11 mouse cellular contexts compared by ENCODE assay signal in genomic region chr1:63573432-63573831, GRCm38 (mm10). TPM values are rescaled to one million over a fixed set of nuclear protein-coding genes. Genes with fewer than 3 reads are reported as not detected.
DNase-seq lines count a peak whose midpoint lies in the region; ATAC-seq lines count a peak whose summit lies in the region.
"Had no signal": no experiment of that assay in that cellular context is flagged by ENCODE, and none has a peak within 500 bp of the region (broad histone marks: within the 10 kb centered on the region; RNA-seq: fewer than 3 reads in every experiment).

No protein-coding gene starts in this region.

- ATAC-seq in limb, embryonic 11.5 days (ENCODE audit: insufficient number of reproducible peaks, low FRiP score, low TSS enrichment, low read depth) = no peak
- ATAC-seq in megakaryocyte-erythroid progenitor cell, adult 5-6 weeks (replicated peaks; ENCODE audit: low FRiP score, low TSS enrichment, poor library complexity, severe bottlenecking) = no peak

- DNase-seq in adrenal gland, postnatal 25 days = peak; percentile 21
- DNase-seq in adrenal gland, postnatal 4 days (ENCODE audit: low spot score in 2 of 2) = no peak
- DNase-seq in right cerebral cortex, adult 18-20 months = peak; percentile 31
- DNase-seq in right cerebral cortex, postnatal 36 days (ENCODE audit: low spot score in 2 of 2) = no peak
- peak; percentile 47 for DNase-seq in limb, embryonic 11.5 days (ENCODE audit: low spot score)
- peak; percentile 4 for DNase-seq in retina, postnatal 7 days (ENCODE audit: low read depth, low spot score)
- no peak for DNase-seq in spleen, postnatal 4 days (ENCODE audit: low spot score in 2 of 2)
- DNase-seq: gastrocnemius, postnatal 10 days had no signal

- H3K9me3 ChIP-seq in limb, embryonic 11.5 days (ENCODE audit: control insufficient read depth, low read length) = no peaks in the 10 kb centered on the region
- H3K9me3 ChIP-seq: limb, embryonic 12.5 days had no signal

- no peak overlapping the region for H3K4me3 ChIP-seq in limb, embryonic 11.5 days (ENCODE audit: low read depth, low read length)
- H3K4me3 ChIP-seq: limb, embryonic 12.5 days had no signal

- no peaks in the 10 kb centered on the region for H3K36me3 ChIP-seq in limb, embryonic 11.5 days (ENCODE audit: control insufficient read depth, insufficient read depth, low read length)
- H3K36me3 ChIP-seq: limb, embryonic 12.5 days had no signal

- peaks cover 4% of the 10 kb centered on the region; the same call in 1 of the 2 replicates for H3K4me1 ChIP-seq in limb, embryonic 11.5 days (ENCODE audit: control insufficient read depth, insufficient read depth, low read length)

- H3K4me2 ChIP-seq in limb, embryonic 11.5 days (ENCODE audit: low read depth, severe bottlenecking) = no peak overlapping the region
- H3K4me2 ChIP-seq: limb, embryonic 12.5 days had no signal

- no peaks in the 10 kb centered on the region for H3K27me3 ChIP-seq in limb, embryonic 11.5 days (ENCODE audit: control insufficient read depth, insufficient read depth, low read length)

- no peak overlapping the region for H3K27ac ChIP-seq in limb, embryonic 11.5 days (replicated peaks; ENCODE audit: low read depth, low read length)
- H3K27ac ChIP-seq: limb, embryonic 12.5 days had no signal

- H3K9ac ChIP-seq in limb, embryonic 11.5 days (ENCODE audit: low read length) = no peak overlapping the region
- H3K9ac ChIP-seq: limb, embryonic 12.5 days had no signal

- 72% methylated on average over 6 of the region's 6 CpGs for WGBS in limb, embryonic 11.5 days

RNA-seq across cellular contexts. Expression of gene Gm39653, which starts 42.3 kb away (rescaled TPM):
- not detected in 2 replicates for total RNA-seq in adrenal gland, postnatal 25 days (2021)
- total RNA-seq in adrenal gland, postnatal 4 days (2021) = not detected
- polyA plus RNA-seq in limb, embryonic 11.5 days (2014; fragmentation: Nextera tagmentation; extraction: Ambion mirVana) = not detected in 2 replicates
- not detected in 2 replicates for total RNA-seq in megakaryocyte-erythroid progenitor cell, adult 5-6 weeks (2014; fragmentation: Nextera tagmentation)
- not detected in 2 replicates for total RNA-seq in megakaryocyte-erythroid progenitor cell, adult 5-6 weeks (2017)
- total RNA-seq: gastrocnemius, postnatal 10 days; megakaryocyte, adult 5-6 weeks had no signal
- polyA plus RNA-seq: limb, embryonic 12.5 days had no signal

Comparison
In these comparisons a context has a peak if more than half of its experiments do, and no peak if none do; other contexts are left out.
1. DNase-seq: peak in adrenal gland, postnatal 25 days (single experiment), right cerebral cortex, adult 18-20 months (single experiment), limb, embryonic 11.5 days (single experiment) and retina, postnatal 7 days (single experiment); none in adrenal gland, postnatal 4 days (0 of 2), right cerebral cortex, postnatal 36 days (0 of 2) and spleen, postnatal 4 days (0 of 2).